Mouse (Mus musculus): Measurements from ENCODE around the gene Coro6. TPM values are rescaled to one million over a fixed set of nuclear protein-coding genes. Genes with fewer than 3 reads are reported as not detected.

Gene Coro6
- polyA plus RNA-seq, 1 experiment from 2014 or later: 0.25 TPM

- Histone ChIP-seq H3K9ac (replicated peaks; ENCODE audit: low read length) (no peak overlapping the region), H3K9me3 (ENCODE audit: low read length) (no peaks in the 10 kb centered on the region), H3K36me3 (ENCODE audit: insufficient read depth, low read length) (peaks cover 55% of the 10 kb centered on the region), H3K4me1 (ENCODE audit: insufficient read depth, low read length) (peaks cover 22% of the 10 kb centered on the region), H3K4me3 (ENCODE audit: low read length) (no peak overlapping the region), H3K27ac (ENCODE audit: low read length) (no peak overlapping the region), H3K4me2 (replicated peaks; ENCODE audit: low read depth, low read length) (no peak overlapping the region), H3K27me3 (ENCODE audit: insufficient read depth, low read length) (no peaks in the 10 kb centered on the region)
- ATAC-seq (ENCODE audit: low FRiP score, low TSS enrichment): no peak
- WGBS: 87% methylated on average over 22 of the region's 22 CpGs
These were observed 43.2 kb downstream of the Coro6 start for GRCm38 (mm10) chr11:77505291-77505980.

- Histone ChIP-seq H3K36me3 (ENCODE audit: insufficient read depth, low read length) (peaks cover 47% of the 10 kb centered on the region), H3K9me3 (ENCODE audit: low read length) (no peaks in the 10 kb centered on the region), H3K4me3 (ENCODE audit: low read length) (no peak overlapping the region), H3K9ac (replicated peaks; ENCODE audit: low read length) (no peak overlapping the region), H3K27ac (ENCODE audit: low read length) (no peak overlapping the region), H3K4me1 (ENCODE audit: insufficient read depth, low read length) (peaks cover 15% of the 10 kb centered on the region), H3K4me2 (replicated peaks; ENCODE audit: low read depth, low read length) (no peak overlapping the region), H3K27me3 (ENCODE audit: insufficient read depth, low read length) (no peaks in the 10 kb centered on the region)
- ATAC-seq (ENCODE audit: low FRiP score, low TSS enrichment): no peak
- 86% methylated on average over 14 of the region's 14 CpGs for WGBS
These were observed 44.1 kb downstream of the Coro6 start for GRCm38 (mm10) chr11:77506273-77506672.

GRCm38 (mm10) chr11:77506941-77507340 lies 44.7 kb downstream of the Coro6 start:
- Histone ChIP-seq H3K27me3 (ENCODE audit: insufficient read depth, low read length) (no peaks in the 10 kb centered on the region), H3K4me3 (ENCODE audit: low read length) (no peak overlapping the region), H3K4me1 (ENCODE audit: insufficient read depth, low read length) (peaks cover 18% of the 10 kb centered on the region), H3K9me3 (ENCODE audit: low read length) (no peaks in the 10 kb centered on the region), H3K9ac (replicated peaks; ENCODE audit: low read length) (no peak overlapping the region), H3K27ac (ENCODE audit: low read length) (no peak overlapping the region), H3K4me2 (replicated peaks; ENCODE audit: low read depth, low read length) (no peak overlapping the region), H3K36me3 (ENCODE audit: insufficient read depth, low read length) (peaks cover 45% of the 10 kb centered on the region)
- WGBS: 84% methylated on average over 6 of the region's 6 CpGs
- ATAC-seq (ENCODE audit: low FRiP score, low TSS enrichment): no peak

- ATAC-seq (ENCODE audit: low FRiP score, low TSS enrichment): no peak
- H3K4me1 ChIP-seq (ENCODE audit: insufficient read depth, low read length): peaks cover 22% of the 10 kb centered on the region
- H3K9ac ChIP-seq (replicated peaks; ENCODE audit: low read length): no peak overlapping the region
- 76% methylated on average over 4 of the region's 4 CpGs for WGBS
- no peaks in the 10 kb centered on the region for H3K27me3 ChIP-seq (ENCODE audit: insufficient read depth, low read length)
- no peak overlapping the region for H3K4me3 ChIP-seq (ENCODE audit: low read length)
- peaks cover 44% of the 10 kb centered on the region for H3K36me3 ChIP-seq (ENCODE audit: insufficient read depth, low read length)
- H3K9me3 ChIP-seq (ENCODE audit: low read length): no peaks in the 10 kb centered on the region
- no peak overlapping the region for H3K4me2 ChIP-seq (replicated peaks; ENCODE audit: low read depth, low read length)
- no peak overlapping the region for H3K27ac ChIP-seq (ENCODE audit: low read length)
These were observed 45.2 kb downstream of the Coro6 start for GRCm38 (mm10) chr11:77507426-77507825.

- H3K27ac ChIP-seq (ENCODE audit: low read length): peak overlapping the region; percentile 44; the same call in 1 of the 2 replicates
- peak; percentile 60 for ATAC-seq (ENCODE audit: low FRiP score, low TSS enrichment)
- peak overlapping the region; percentile 84 for H3K4me2 ChIP-seq (replicated peaks; ENCODE audit: low read depth, low read length)
- H3K4me1 ChIP-seq (ENCODE audit: insufficient read depth, low read length): peaks cover 24% of the 10 kb centered on the region
- WGBS: 15% methylated on average over 49 of the region's 49 CpGs
- peaks cover 36% of the 10 kb centered on the region for H3K36me3 ChIP-seq (ENCODE audit: insufficient read depth, low read length)
- H3K27me3 ChIP-seq (ENCODE audit: insufficient read depth, low read length): no peaks in the 10 kb centered on the region
- peak overlapping the region; percentile 45 for H3K4me3 ChIP-seq (ENCODE audit: low read length)
- H3K9ac ChIP-seq (replicated peaks; ENCODE audit: low read length): peak overlapping the region; percentile 67
- no peaks in the 10 kb centered on the region for H3K9me3 ChIP-seq (ENCODE audit: low read length)
These were observed 46.1 kb downstream of the Coro6 start for GRCm38 (mm10) chr11:77508068-77509021.

- no peak for ATAC-seq (ENCODE audit: low FRiP score, low TSS enrichment)
- H3K27me3 ChIP-seq (ENCODE audit: insufficient read depth, low read length): peaks cover 15% of the 10 kb centered on the region; the same call in 1 of the 2 replicates
- no peak overlapping the region for H3K4me2 ChIP-seq (replicated peaks; ENCODE audit: low read depth, low read length)
- H3K4me1 ChIP-seq (ENCODE audit: insufficient read depth, low read length): peaks cover 51% of the 10 kb centered on the region
- no peak overlapping the region for H3K9ac ChIP-seq (replicated peaks; ENCODE audit: low read length)
- WGBS: 61% methylated on average over 5 of the region's 5 CpGs
- H3K4me3 ChIP-seq (ENCODE audit: low read length): no peak overlapping the region
- H3K36me3 ChIP-seq (ENCODE audit: insufficient read depth, low read length): peaks cover 9% of the 10 kb centered on the region; the same call in 1 of the 2 replicates
- no peak overlapping the region for H3K27ac ChIP-seq (ENCODE audit: low read length)
- no peaks in the 10 kb centered on the region for H3K9me3 ChIP-seq (ENCODE audit: low read length)
These were observed 49.1 kb downstream of the Coro6 start for GRCm38 (mm10) chr11:77511336-77511735.

GRCm38 (mm10) chr11:77512891-77513810 lies 50.9 kb downstream of the Coro6 start:
- H3K9ac ChIP-seq (replicated peaks; ENCODE audit: low read length): peak overlapping the region; percentile 84
- H3K4me3 ChIP-seq (ENCODE audit: low read length): peak overlapping the region; percentile 76
- H3K4me1 ChIP-seq (ENCODE audit: insufficient read depth, low read length): peaks cover 51% of the 10 kb centered on the region
- peak overlapping the region; percentile 79 for H3K27ac ChIP-seq (ENCODE audit: low read length)
- H3K36me3 ChIP-seq (ENCODE audit: insufficient read depth, low read length): no peaks in the 10 kb centered on the region
- ATAC-seq (ENCODE audit: low FRiP score, low TSS enrichment): peak; percentile 65
- WGBS: under 1% methylated on average over 72 of the region's 84 CpGs
- H3K4me2 ChIP-seq (replicated peaks; ENCODE audit: low read depth, low read length): peak overlapping the region; percentile 86
- H3K27me3 ChIP-seq (ENCODE audit: insufficient read depth, low read length): peaks cover 19% of the 10 kb centered on the region
- H3K9me3 ChIP-seq (ENCODE audit: low read length): no peaks in the 10 kb centered on the region

GRCm38 (mm10) chr11:77513811-77514170 lies 51.6 kb downstream of the Coro6 start:
- peaks cover 44% of the 10 kb centered on the region for H3K4me1 ChIP-seq (ENCODE audit: insufficient read depth, low read length)
- 10% methylated on average over 10 of the region's 10 CpGs for WGBS
- peak overlapping the region; percentile 37; the same call in 1 of the 2 replicates for H3K27ac ChIP-seq (ENCODE audit: low read length)
- peaks cover 19% of the 10 kb centered on the region for H3K27me3 ChIP-seq (ENCODE audit: insufficient read depth, low read length)
- no peaks in the 10 kb centered on the region for H3K36me3 ChIP-seq (ENCODE audit: insufficient read depth, low read length)
- peak overlapping the region; percentile 86 for H3K4me2 ChIP-seq (replicated peaks; ENCODE audit: low read depth, low read length)
- H3K9me3 ChIP-seq (ENCODE audit: low read length): no peaks in the 10 kb centered on the region
- no peak for ATAC-seq (ENCODE audit: low FRiP score, low TSS enrichment)
- peak overlapping the region; percentile 76 for H3K4me3 ChIP-seq (ENCODE audit: low read length)
- H3K9ac ChIP-seq (replicated peaks; ENCODE audit: low read length): peak overlapping the region; percentile 69

- H3K9ac ChIP-seq (replicated peaks; ENCODE audit: low read length): peak overlapping the region; percentile 69
- peak overlapping the region; percentile 97 for H3K4me2 ChIP-seq (replicated peaks; ENCODE audit: low read depth, low read length)
- H3K4me1 ChIP-seq (ENCODE audit: insufficient read depth, low read length): peaks cover 42% of the 10 kb centered on the region
- no peaks in the 10 kb centered on the region for H3K36me3 ChIP-seq (ENCODE audit: insufficient read depth, low read length)
- no peak overlapping the region for H3K27ac ChIP-seq (ENCODE audit: low read length)
- 9% methylated on average over 18 of the region's 19 CpGs for WGBS
- H3K4me3 ChIP-seq (ENCODE audit: low read length): peak overlapping the region; percentile 76
- H3K27me3 ChIP-seq (ENCODE audit: insufficient read depth, low read length): peaks cover 19% of the 10 kb centered on the region
- ATAC-seq (ENCODE audit: low FRiP score, low TSS enrichment): no peak
- no peaks in the 10 kb centered on the region for H3K9me3 ChIP-seq (ENCODE audit: low read length)
These were observed 52.1 kb downstream of the Coro6 start for GRCm38 (mm10) chr11:77514281-77514831.
